Mouse (Mus musculus) stomach, embryonic 16.5 days (tissue): ENCODE measurements at regions not wholly inside any gene's neighbourhood (a gene's known extent, or its start where the extent isn't known, plus 50 kb on each side); places are given as distances from the start of the nearest gene placed in this dataset.

Experiments
- ATAC-seq: fragments of 200-750 bp; cut with Nextera tagmentation; 2 replicates; pipeline ENCODE4 v1.8.0; 2017; ENCODE audit warnings: moderate number of reproducible peaks, moderate TSS enrichment; ENCODE audit not compliant: insufficient read depth, low FRiP score
- H3K27ac ChIP-seq: fragments of 300-500 bp; sonication (generic); 2 replicates; pipeline ENCODE4 v1.5.1; 2014; ENCODE audit warnings: low read length
- H3K27me3 ChIP-seq: fragments of 300-500 bp; sonication (generic); 2 replicates; pipeline ENCODE4 v1.6.1; 2014; ENCODE audit warnings: low read length, control low read depth, mixed read lengths; ENCODE audit not compliant: control insufficient read depth, insufficient read depth
- H3K36me3 ChIP-seq: fragments of 300-500 bp; sonication (generic); 2 replicates; pipeline ENCODE4 v1.6.1; 2014; ENCODE audit warnings: low read length; ENCODE audit not compliant: control insufficient read depth, insufficient read depth
- H3K4me1 ChIP-seq: fragments of 300-500 bp; sonication (generic); 2 replicates; pipeline ENCODE4 v1.6.1; 2014; ENCODE audit warnings: low read length, control low read depth, mixed read lengths; ENCODE audit not compliant: control insufficient read depth, insufficient read depth
- H3K4me2 ChIP-seq: fragments of 300-500 bp; sonication (generic); 2 replicates; pipeline ENCODE4 v1.6.1; 2014; ENCODE audit warnings: low read depth, low read length, mixed read lengths
- H3K4me3 ChIP-seq: fragments of 300-500 bp; sonication (generic); replicated peaks from 2 replicates; pipeline ENCODE4 v1.5.1; 2014; ENCODE audit warnings: mild to moderate bottlenecking, low read length
- H3K9ac ChIP-seq: fragments of 300-500 bp; sonication (generic); 2 replicates; pipeline ENCODE4 v1.6.1; 2014; ENCODE audit warnings: low read length
- H3K9me3 ChIP-seq: fragments of 300-500 bp; sonication (generic); replicated peaks from 2 replicates; pipeline ENCODE4 v1.6.1; 2016; ENCODE audit warnings: low read length, control low read depth; ENCODE audit not compliant: control insufficient read depth
- WGBS: fragments of 180-500 bp; shearing (Covaris S2); extraction: QIAGEN DNeasy Blood & Tissue Kit; methylation state at CpG from one replicate; pipeline ENCODE4 v1.1.7; 2014; 5-methylcytosine and 5-hydroxymethylcytosine counted together

DNA sequence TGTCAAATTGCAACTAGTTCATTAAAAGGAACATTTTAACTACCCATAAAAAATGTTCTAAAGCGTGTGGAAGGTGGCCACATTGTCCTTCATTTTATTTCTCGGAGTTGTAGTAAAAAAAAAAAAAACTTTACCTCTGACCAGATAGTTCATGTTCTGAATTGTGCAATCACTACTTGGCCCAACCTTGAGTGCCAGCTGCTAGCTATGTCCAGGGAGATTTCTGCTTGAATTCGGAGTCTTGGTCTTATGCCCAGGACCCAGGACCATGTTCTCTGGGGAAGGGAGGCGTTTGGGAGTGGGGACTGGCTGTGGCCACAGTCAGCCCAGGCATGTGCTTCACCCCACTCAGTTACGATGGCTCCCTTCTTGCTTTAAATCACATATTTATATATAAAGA, 54.9 kb upstream of the Atp1b3 start:
- WGBS, result 82% methylated on average over 5 of the region's 5 CpGs
- H3K4me3 ChIP-seq, result no peak overlapping the region
- no peak for ATAC-seq
- H3K36me3 ChIP-seq, result no peaks in the 10 kb centered on the region
- H3K27ac ChIP-seq, result no peak overlapping the region
- peaks cover 14% of the 10 kb centered on the region for H3K4me1 ChIP-seq
- no peak overlapping the region for H3K9ac ChIP-seq
- H3K4me2 ChIP-seq, result no peak overlapping the region
- H3K27me3 ChIP-seq, result no peaks in the 10 kb centered on the region
- no peaks in the 10 kb centered on the region for H3K9me3 ChIP-seq

DNA sequence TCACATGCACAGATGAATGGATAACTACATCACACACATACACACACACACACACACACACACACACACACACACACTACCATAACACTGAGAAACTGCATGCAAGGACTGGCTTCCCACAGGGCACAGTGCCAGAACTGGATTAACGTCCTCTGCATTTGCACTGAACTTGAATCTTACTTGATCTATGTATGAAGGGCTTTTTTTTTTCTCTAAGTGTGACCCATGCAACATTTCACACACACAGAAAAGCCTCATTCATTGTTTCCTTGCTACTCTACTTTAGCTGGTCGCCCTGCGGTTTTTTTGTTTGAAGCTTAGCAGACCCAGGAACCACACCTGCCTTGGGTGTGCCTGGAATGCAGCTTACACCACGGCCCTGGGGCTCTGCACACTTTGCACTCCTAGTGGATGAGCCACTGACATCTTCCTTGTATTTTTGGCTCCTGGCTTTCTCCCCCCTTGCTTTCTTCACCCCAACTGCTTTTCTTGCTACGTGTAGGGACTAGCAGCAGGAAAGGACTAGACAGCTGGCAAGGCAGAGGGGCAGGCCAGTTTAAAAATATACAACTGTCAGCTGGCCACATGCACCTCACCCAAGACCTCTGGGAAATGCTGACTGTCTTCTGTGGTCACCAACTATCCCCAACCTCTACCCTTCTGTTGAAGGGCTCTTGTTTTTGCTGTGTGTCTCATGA, 51.8 kb upstream of the Atp1b3 start:
- H3K4me1 ChIP-seq, result peaks cover 14% of the 10 kb centered on the region
- no peaks in the 10 kb centered on the region for H3K9me3 ChIP-seq
- peak overlapping the region; percentile 84 for H3K27ac ChIP-seq
- H3K4me2 ChIP-seq, result no peak overlapping the region
- no peak overlapping the region for H3K9ac ChIP-seq
- H3K36me3 ChIP-seq, result no peaks in the 10 kb centered on the region
- 19% methylated on average over 5 of the region's 5 CpGs for WGBS
- peak; percentile 80 for ATAC-seq
- H3K4me3 ChIP-seq, result no peak overlapping the region
- H3K27me3 ChIP-seq, result no peaks in the 10 kb centered on the region
